Mouse (Mus musculus) testis, postnatal 14 days (tissue): ENCODE measurements around the gene Yjefn3.

Experiments used
- DNase-seq: peaks from one replicate; pipeline ENCODE4 v3.0.0; 2021; ENCODE audit warnings: low spot score

Gene Yjefn3

DNA sequence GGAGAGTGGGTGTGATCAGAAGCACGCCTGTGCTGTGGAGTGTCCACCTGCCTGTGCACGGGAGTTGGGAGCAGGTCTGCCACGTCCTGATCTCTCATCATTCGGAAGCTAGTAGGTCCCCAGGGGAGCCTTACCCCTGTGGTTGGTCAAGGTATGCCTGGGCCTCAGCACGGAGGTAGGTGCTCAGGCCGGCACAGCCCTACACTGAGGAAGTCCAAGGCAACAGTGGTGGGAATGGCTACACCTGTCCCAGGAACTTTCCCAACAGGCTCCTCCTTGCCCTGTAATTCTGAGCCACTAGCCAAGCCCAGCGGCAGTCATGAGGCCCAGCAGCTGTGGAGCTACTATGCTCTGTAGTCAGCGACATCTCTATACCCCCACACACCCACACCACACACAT is 22.8 kb downstream of the Yjefn3 start:
- no peak for DNase-seq

DNA sequence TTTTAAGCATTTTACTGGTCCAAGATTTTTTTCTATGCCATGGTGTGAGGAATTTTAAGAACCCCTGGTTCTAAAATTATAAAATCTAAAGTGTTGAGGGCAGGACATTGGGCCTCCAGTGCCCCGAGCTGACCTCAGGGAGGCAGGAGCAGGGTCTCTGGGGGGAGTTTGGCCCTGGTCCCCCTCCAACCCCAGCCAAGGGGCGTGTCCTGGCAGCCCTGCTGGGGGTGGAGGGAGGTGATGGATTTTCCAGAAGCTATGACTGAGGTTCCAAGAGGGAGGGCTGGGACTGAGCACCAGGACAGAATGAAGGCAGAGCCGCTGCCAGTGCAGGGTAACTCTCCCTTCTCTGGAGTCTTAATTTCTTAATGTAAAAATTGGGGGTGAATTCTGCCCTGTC is 24.5 kb downstream of the Yjefn3 start:
- no peak for DNase-seq

DNA sequence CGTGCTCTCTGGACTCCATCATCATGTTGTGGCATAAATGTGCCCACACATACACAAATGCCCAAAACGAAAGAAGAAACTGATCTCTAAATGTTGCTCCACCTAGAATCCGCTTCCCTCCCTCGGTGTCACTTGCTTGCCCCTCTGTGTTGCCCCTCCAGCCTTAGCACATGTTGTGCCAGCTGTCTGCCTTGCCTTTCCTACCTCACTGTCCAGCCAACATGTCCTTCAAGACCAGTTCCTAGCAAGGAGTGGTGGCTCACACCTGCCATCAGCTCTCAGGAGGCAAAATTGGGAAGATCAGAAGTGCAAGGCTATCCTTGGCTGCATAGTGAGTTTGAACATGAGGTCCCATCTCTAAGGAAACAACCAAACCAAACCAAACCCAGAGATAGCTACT is 25.1 kb downstream of the Yjefn3 start:
- no peak for DNase-seq

DNA sequence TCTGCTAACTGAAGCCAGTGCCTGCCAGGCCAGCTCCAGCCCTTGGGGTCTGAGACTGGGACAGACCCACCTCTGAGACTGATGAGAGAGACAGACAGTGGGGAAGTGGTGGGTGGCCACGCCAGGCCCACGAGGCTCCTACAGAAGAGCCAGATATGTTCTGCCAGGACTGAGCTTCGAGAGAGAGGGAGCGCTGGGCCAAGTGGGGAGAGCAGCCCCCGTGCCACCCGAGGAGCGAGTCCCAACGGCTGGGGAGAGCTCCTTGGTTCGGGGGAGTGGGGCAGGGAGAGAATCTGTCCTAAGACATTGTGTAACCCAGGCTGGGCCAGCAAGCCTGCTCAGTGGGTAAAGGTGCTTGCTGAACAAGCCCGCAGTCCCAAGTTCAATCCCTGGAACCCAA is 25.5 kb downstream of the Yjefn3 start:
- DNase-seq, result no peak

DNA sequence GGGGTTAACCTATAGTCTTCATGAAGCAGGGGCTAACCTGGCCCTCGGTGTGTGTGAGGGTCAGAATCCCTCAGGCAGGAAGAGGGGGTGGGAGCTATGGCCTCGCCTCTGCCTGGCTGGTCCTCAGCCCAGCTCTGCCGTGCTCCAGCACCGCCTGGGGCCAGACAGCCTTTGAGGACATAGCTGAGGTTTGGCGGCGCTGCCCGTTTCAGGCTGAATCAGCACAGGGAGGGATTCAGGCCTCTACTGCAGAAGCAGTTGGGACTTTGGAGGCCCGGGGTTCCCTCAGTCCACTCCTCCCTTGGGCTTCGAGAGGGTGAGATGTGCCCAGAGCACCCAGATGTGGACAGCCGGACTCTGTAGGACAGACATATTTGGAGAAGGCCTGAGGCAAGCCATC is 26.4 kb downstream of the Yjefn3 start:
- DNase-seq, result no peak

DNA sequence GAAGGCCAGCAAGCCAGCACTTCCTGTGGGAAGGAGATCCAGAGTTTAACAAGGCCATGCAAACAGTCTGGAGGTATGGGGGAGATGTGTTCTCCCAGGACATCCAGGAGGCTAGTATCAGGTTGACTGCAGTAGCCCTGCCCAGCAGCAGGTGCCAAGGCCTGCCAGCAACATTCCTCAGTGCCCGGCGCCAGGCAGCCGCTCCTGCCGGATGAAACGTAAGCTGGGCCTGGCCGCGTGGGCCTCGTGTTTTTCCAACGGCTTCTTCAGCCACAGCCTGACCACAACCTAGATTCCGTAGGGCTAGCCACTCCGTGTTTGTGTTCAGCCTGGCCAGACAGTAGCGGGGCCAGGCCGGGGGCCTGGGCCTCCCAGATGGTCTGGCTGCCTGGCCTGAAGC is 27.9 kb downstream of the Yjefn3 start:
- DNase-seq, result no peak

DNA sequence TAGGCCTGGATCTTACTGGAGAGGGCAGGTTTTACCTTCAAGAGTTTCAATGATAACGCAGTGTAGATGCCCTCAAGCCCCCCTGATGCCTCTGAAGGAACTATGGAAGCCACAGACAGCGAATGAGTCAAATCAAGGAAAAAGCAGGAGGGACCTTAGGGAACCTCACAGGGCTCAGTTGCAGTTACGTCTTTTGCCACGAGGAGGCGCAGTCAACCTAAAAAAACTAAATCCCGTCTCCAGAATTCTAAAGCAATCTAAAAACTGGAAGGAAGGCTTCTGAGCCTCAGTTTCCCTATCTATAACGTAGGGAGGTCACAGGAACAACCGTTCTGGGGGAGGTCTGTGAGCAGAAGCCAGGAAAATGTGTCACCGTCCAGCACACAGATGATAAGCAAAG is 28.4 kb downstream of the Yjefn3 start:
- DNase-seq, result no peak

DNA sequence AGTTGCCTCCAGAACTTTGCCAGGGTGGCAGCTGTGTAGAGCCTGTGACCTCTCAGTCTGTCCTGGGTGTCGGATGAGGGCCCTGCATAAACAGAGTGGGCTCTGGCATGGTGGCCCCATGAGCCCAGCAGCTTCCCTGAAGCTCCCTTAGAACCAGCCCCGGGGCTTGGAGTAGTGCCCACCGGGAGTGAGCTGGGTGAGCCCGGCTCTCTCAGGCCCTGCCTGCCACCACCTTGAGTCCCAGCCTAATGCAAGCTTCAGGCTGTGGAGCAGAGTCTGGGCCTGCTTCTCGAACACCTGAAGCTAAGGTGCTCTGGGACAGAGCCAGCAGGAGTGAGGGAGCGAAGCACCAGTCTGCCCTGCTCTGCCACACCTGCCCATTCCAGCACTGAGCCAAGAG is 31.6 kb downstream of the Yjefn3 start:
- no peak for DNase-seq

DNA sequence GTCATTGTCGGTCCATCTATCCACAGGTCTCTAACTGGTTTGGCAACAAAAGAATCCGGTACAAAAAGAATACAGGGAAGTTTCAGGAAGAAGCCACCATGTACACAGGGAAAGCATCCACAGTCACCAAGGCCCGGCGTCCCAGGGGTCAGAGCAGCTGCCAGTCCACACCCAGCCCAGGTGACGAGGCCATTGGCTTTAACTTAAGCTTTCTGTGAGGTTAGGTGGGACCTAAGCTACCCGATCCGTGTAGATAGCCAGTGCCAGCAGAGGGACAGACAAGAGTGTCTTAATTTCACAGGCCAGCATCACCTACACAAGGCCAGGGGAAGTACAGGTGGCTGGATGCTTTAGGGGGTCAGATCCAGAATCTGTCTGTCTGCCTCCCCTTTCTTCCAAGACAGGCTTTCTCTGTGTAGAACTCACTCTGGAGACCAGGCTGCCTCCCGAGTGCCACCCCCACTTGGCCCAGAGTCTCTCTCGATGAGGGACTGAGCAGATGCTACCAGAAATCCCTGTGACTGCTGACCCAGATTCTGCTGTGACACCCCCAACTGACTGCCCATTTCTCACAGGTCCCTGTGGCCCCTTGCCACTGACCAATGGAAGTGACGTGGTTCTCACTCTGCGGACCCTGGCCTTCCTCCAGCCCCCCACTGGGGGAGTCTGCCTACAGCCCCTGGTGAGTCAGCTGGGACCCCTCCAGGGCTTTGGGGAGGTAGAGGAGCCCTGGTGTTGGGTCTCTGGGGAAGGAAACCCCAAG is 32.3 kb downstream of the Yjefn3 start:
- DNase-seq, result no peak

DNA sequence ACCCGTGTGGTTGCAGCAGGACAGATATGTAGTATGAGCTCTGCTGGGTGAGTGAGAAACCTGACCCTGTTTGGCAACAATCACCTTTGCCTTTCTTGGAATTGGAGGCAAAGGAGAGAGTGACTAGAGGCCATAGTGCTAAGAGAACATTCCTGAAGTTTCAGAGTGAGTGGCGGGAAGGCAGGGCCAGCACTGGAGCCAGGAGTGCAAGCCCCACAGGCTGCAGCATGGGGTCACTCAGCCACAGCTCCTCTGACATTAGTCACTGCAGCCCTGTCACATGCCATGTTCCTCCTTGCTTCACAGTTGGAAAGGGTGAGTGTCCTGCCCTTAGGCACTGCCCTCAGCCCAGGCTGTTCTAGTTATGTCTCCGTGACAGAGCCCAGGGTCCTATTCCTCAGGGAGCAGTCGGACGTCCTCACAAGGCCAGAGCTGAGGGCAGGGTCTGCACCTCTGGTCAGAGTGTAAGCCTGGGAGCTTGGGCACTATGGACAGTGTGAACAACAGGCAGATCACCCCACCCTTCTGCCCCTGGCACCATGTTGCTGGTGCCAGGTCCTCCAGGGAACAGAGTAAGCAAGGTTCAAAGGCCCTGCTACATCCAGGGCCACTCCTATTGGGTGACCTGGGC is 34.7 kb downstream of the Yjefn3 start:
- DNase-seq, result no peak

DNA sequence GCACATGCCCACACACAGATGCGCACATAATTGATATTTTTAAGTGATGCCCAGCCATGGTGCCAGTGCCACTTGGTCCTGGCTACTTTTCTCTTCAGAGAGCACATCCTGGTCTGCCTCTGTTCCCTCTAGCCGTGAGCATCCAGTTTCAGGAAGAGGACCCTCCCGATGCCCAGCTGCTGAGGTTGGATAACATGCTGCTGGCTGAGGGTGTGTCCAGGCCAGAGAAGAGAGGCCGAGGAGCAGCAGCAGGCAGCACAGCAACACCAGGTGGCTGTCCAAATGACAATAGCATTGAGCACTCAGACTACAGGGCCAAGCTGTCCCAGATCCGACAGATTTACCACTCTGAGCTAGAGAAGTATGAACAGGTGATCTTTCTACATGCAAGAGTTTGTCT is 38.3 kb downstream of the Yjefn3 start:
- no peak for DNase-seq

DNA sequence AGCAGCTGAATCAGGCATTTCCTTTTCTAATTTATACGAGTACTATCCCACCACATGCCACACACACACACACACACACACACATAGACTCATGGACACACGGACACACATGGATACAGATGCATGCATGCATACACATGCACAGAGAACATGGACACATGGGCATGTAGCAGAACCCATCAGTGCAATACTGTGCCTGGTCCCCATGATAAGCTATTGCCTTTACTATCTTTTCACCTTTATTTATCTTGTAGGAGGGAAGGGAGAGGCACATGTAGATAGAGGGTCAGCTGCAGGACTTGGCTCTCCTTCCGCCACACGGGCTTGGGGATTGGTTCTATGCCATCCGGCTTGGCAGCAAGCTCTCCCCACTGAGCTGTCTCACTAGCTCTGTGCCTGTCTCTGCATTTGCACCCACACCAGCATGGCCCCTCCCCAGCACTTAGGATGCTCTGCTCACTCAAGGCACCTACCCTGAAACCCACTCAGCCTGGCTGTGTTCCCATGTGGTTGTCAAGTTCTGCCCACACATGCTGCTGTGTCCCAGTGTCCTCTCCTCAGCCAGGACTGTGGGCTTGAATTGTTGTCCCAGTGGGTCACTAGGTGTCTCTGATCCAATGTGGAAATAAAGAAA is 39.0 kb downstream of the Yjefn3 start:
- no peak for DNase-seq

DNA sequence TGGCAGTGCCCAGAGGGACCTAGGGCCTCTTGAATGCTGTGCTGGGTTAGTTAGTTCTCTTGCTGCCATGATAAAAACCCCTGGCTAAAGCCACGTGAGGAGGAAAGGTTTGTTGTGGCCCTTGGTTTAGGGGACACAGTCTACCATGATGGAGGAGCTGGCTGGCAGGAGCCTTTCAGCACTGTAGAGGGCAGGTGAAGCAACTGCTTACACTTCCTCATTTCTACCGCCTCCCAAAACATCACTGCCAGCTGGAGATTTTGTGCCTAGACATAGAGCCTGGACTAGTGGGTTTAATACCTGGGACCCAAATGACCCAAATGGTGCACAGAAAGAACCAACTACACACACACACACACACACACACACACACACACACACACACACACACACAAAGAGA is 41.3 kb downstream of the Yjefn3 start:
- no peak for DNase-seq

DNA sequence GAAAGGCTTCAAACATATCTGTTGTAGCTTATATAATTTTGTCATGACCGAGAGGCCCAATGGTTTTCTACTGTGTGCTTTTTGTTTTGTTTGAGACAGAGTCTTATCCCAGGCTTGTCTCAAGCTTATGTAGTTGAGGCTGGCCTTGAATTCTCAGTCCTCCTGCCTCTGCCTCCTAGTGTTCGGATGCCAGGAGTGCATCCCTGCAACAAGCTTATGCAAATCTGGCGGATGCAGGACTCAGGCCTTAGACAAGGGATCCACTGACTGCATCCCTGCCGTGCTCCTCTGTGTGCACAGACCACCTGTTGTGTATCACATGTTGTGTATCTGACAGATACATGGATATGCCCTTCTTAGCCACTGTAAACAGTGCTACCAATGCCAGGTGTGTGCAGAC is 41.7 kb downstream of the Yjefn3 start:
- DNase-seq, result no peak

DNA sequence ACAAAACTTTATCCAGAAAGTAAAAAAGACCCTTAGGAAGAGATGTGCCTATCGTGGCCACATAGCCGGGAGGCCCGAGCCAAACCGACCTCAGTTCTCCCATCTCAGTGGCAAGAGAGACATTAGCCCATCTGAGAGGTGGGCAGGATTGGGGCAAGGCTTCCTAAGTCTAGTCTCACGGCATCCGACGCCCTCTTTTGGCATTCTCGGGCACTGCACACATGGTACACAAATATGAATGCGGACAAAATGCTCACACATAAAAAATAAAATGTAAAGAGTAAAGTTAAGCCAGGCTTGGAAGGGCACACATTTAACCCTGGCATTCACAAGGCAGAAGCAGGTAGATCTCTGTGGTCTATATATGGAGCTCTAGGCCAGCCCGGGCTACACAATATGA is 48.6 kb downstream of the Yjefn3 start:
- DNase-seq, result no peak

DNA sequence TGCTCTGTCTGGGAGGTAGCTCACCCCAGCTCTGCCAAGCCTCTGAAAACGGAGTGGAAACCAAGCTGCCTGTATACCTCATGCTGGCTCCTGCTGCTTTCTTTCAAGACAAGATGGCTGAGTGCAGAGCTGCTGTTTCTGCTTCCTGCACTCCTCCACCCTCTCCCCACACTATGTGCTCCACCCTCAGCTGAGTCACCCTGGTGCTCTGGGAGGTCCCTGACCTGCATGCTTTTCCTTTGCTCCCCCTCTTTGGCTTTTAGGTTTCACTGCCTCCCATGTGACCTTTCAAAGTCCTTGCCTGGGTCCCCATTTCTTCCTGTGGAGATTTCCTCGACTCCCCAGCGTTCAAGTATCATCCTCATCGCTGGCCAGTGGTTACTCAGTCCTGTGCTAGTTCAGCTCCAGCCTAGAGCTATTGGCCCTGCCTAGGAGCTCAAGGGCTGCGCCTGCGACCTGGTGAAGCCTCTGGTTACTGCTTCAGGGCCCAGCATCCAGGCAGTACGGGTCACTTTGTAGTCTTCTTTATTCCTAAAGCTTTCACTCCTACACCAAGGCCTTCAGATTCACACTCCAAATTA is 51.5 kb downstream of the Yjefn3 start:
- DNase-seq, result no peak

DNA sequence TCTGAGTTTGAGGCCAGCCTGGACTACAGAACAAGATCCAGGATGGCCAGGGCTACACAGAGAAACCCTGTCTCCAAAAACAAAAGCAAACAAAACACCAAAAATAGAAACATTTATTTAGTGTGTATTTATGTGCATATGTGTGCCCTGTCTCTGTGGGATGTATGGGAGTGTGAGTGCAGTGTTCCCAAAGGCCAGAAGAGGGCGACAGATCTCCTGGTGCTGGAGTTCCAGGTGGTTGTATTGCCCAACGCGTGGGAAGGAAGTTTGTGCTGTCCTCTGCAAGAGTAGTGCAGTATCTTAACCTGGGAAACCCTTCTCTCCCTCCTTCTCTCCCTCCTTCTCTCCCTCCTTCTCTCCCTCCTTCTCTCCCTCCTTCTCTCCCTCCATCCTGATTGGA is 52.6 kb downstream of the Yjefn3 start:
- DNase-seq, result no peak

DNA sequence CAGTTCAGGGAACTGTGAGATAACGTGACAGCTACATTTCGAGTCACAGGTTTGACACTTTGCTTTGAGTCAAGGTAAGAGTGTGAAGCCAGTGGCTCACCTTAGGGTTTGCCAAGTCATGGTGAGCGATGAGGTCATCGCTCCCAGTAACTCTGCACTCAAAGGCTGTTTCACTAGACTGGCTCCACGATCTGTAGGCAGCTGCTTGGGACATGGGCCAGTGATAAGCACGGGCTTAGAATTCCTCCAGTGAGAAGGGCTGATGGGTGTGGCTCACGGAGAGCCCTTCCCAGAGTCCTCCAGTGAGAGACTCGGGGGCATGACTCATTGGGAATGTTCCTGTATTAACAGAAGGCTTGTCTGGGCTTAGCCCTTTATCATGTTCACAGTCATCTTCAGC is 53.6 kb downstream of the Yjefn3 start:
- DNase-seq, result no peak

DNA sequence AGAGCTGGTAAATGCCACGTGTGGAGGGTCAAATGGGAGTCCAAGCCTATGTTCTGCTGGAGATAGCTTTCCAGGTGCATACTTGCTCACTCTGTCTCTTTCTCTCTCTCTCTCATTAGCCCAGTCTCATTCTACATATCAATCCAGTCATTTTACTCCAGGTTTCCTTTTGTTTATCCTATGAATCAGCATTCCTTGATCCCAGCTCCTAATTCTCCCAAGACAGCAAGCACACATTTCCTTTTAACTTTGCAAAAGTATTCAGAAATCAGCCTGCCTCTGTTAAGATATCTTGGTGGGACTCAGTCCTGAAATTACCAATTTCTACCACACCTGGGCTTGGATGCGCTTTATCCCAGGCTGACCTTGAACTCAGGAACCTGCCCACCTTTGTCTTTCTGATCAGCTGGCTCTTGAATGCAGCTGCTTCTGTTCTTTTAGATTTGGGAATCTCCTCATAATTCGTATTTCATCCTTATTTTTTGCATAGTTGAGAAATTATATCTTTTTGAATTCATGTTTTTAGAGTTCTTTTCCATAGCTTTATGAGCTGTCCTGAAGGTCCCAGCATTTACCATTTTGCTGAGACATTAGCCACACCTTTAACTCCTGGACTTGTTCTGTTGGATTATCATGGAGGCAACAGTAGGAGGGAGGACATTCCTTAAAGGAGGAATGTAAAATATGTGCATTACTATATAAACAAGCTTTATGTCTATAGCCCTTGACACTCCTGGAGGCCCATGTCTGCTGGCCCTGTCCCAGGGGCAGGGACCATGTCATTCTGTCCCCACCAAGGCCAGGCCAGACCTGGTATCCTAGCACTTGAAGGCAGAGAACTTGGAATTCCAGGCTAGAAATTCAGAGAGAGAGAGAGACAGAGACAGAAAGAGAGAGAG is 55.1 kb downstream of the Yjefn3 start:
- no peak for DNase-seq
